8 mouse cellular contexts compared by ENCODE assay signal in the genomic region with DNA sequence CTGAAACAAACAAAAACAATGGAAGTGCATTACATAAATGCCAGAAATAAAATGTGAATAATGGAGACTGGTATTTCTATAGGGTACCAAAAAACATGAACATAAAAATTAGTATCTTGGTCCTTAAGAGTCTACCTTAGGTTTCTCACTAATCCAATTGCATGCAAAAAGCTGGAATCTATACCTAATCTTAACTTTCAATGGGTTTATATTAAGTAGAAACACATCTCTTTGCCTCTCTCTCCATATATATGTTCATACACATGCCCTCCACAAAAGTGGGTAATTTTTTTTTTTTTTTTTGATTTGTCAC. TPM values are rescaled to one million over a fixed set of nuclear protein-coding genes. Genes with fewer than 3 reads are reported as not detected.
DNase-seq lines count a peak whose midpoint lies in the region; ATAC-seq and TF ChIP-seq lines count a peak whose summit lies in the region.

A gene (plus strand): TSS at position 301 of the 313 bp plus-strand sequence.

- H3K27me3 ChIP-seq in kidney, embryonic 16.5 days (ENCODE audit: insufficient read depth, low read length) = no peaks in the 10 kb centered on the region
- no peaks in the 10 kb centered on the region for H3K27me3 ChIP-seq in intestine, postnatal 0 days (replicated peaks; ENCODE audit: control insufficient read depth, insufficient read depth, low read length)
- H3K27me3 ChIP-seq in midbrain, embryonic 11.5 days (ENCODE audit: control insufficient read depth, insufficient read depth, low read length) = no peaks in the 10 kb centered on the region

- intact Hi-C loops in gastrocnemius, postnatal 36 days (cut with DNase I) = no loop called here

- H3K4me2 ChIP-seq in kidney, embryonic 16.5 days (replicated peaks; ENCODE audit: low read depth, low read length) = peak within 1 kb of the TSS; percentile 69
- peak within 1 kb of the TSS; percentile 63 for H3K4me2 ChIP-seq in intestine, postnatal 0 days (replicated peaks; ENCODE audit: low read depth)
- H3K4me2 ChIP-seq in midbrain, embryonic 11.5 days = peak within 1 kb of the TSS; percentile 51

- H3K4me3 ChIP-seq in kidney, embryonic 16.5 days (ENCODE audit: low read length) = peak within 1 kb of the TSS; percentile 64
- peak within 1 kb of the TSS; percentile 65 for H3K4me3 ChIP-seq in intestine, postnatal 0 days (ENCODE audit: low read depth, low read length)
- peak within 1 kb of the TSS; percentile 78 for H3K4me3 ChIP-seq in midbrain, embryonic 11.5 days (ENCODE audit: low read depth, low read length)

- H3K9me3 ChIP-seq in kidney, embryonic 16.5 days (ENCODE audit: low read length) = no peaks in the 10 kb centered on the region
- H3K9me3 ChIP-seq in intestine, postnatal 0 days (ENCODE audit: control insufficient read depth) = no peaks in the 10 kb centered on the region
- H3K9me3 ChIP-seq in midbrain, embryonic 11.5 days (ENCODE audit: control insufficient read depth, low read length) = no peaks in the 10 kb centered on the region

- TF ChIP-seq CTCF in intestine, postnatal 0 days (IDR thresholded peaks at IDR 0.05; ENCODE audit: low read depth) = no peak

- H3K9ac ChIP-seq in kidney, embryonic 16.5 days (replicated peaks; ENCODE audit: low read length) = peak within 1 kb of the TSS; percentile 95
- H3K9ac ChIP-seq in intestine, postnatal 0 days (ENCODE audit: low read depth, low read length) = peak within 1 kb of the TSS; percentile 96
- peak within 1 kb of the TSS; percentile 96 for H3K9ac ChIP-seq in midbrain, embryonic 11.5 days (ENCODE audit: low read length)

- peak within 1 kb of the TSS; percentile 94 for H3K27ac ChIP-seq in kidney, embryonic 16.5 days (ENCODE audit: low read length)
- H3K27ac ChIP-seq in intestine, postnatal 0 days (ENCODE audit: low read depth, low read length) = peak within 1 kb of the TSS; percentile 98
- H3K27ac ChIP-seq in midbrain, embryonic 11.5 days (ENCODE audit: low read depth, low read length) = peak within 1 kb of the TSS; percentile 97

- 0 out of 2 replicates have a peak, but pooled peaks cover 5% of the 10 kb centered on the region for H3K4me1 ChIP-seq in kidney, embryonic 16.5 days (ENCODE audit: insufficient read depth, low read length)
- no peaks in the 10 kb centered on the region for H3K4me1 ChIP-seq in intestine, postnatal 0 days (replicated peaks; ENCODE audit: control insufficient read depth, insufficient read depth, low read length)
- H3K4me1 ChIP-seq in midbrain, embryonic 11.5 days (ENCODE audit: control insufficient read depth, insufficient read depth, low read length) = peaks cover 2% of the 10 kb centered on the region; the same call in 1 of the 2 replicates

- no peak for ATAC-seq in kidney, embryonic 16.5 days (ENCODE audit: low FRiP score, low TSS enrichment)
- ATAC-seq in intestine, postnatal 0 days = no peak
- no peak for ATAC-seq in midbrain, embryonic 11.5 days (ENCODE audit: low FRiP score)

- DNase-seq in kidney, postnatal 10 days = no peak
- no peak for DNase-seq in adrenal gland, postnatal 36 days
- DNase-seq in gastrocnemius, postnatal 36 days = no peak
- DNase-seq in midbrain, embryonic 11.5 days (ENCODE audit: low spot score, missing footprints) = no peak
- no peak for DNase-seq in testis, postnatal 10 days (ENCODE audit: low spot score)
- DNase-seq in right cerebral cortex, postnatal 4 days = no peak

- H3K36me3 ChIP-seq in kidney, embryonic 16.5 days (ENCODE audit: insufficient read depth, low read length) = peaks cover 11% of the 10 kb centered on the region; the same call in 1 of the 2 replicates
- no peaks in the 10 kb centered on the region for H3K36me3 ChIP-seq in intestine, postnatal 0 days (ENCODE audit: control insufficient read depth, insufficient read depth)
- H3K36me3 ChIP-seq in midbrain, embryonic 11.5 days (ENCODE audit: control insufficient read depth, insufficient read depth, low read length) = no peaks in the 10 kb centered on the region

RNA-seq across cellular contexts. Expression of the gene that starts here (rescaled TPM):
- polyA plus RNA-seq in kidney, embryonic 16.5 days (2015; fragmentation: Nextera tagmentation; extraction: Ambion mirVana) = 67.6 and 80.7 TPM in 2 replicates
- 100 to 1,000 TPM in 1 of 2 experiments, 10 to 100 TPM in 1; 93.1 to 114 TPM for total RNA-seq in adrenal gland, postnatal 36 days (2021)
- total RNA-seq in gastrocnemius, postnatal 36 days (2021) = 100 to 1,000 TPM; 111 to 129 TPM
- polyA plus RNA-seq in intestine, postnatal 0 days (2015; fragmentation: Nextera tagmentation; extraction: Ambion mirVana) = 73.1 and 77.4 TPM in 2 replicates
- 81.3 and 88.2 TPM in 2 replicates for polyA plus RNA-seq in midbrain, embryonic 11.5 days (2014; fragmentation: Nextera tagmentation; extraction: Ambion mirVana)
